Mouse (Mus musculus): ENCODE data around the gene Mup4. TPM values are rescaled to one million over a fixed set of nuclear protein-coding genes. Genes with fewer than 3 reads are reported as not detected.
A peak's percentile ranks its signal among the peaks of the same experiment; 100 is the strongest.
"Not testable (repeated sequence)": the region's sequence is repeated elsewhere in the genome, so short reads cannot be mapped to it uniquely, and the experiment has no call there.

Mup4 gene
- polyA plus RNA-seq (2015; fragmentation: Nextera tagmentation; extraction: Ambion mirVana), result not detected in 2 replicates

GRCm38 (mm10) chr4:59960610-59961009 is at the start of gene Mup4:
Mup4 (minus strand) TSS chr4:59960710.
- Histone ChIP-seq H3K4me3 (ENCODE audit: low read depth, low read length) (no peak within 1 kb of the TSS), H3K27me3 (ENCODE audit: control insufficient read depth, insufficient read depth, low read length) (no peaks in the 10 kb centered on the region), H3K36me3 (ENCODE audit: control insufficient read depth, insufficient read depth, low read length) (no peaks in the 10 kb centered on the region), H3K4me2 (replicated peaks; ENCODE audit: low read depth) (no peak within 1 kb of the TSS), H3K9ac (ENCODE audit: low read length) (no peak within 1 kb of the TSS), H3K9me3 (ENCODE audit: control insufficient read depth, low read length) (no peaks in the 10 kb centered on the region), H3K4me1 (replicated peaks; ENCODE audit: control insufficient read depth, insufficient read depth) (no peaks in the 10 kb centered on the region), H3K27ac (replicated peaks) (no peak within 1 kb of the TSS)
- ATAC-seq (ENCODE audit: low FRiP score, low TSS enrichment), result no peak
- WGBS, result 78% methylated on average over 3 of the region's 3 CpGs
- DNase-seq (ENCODE audit: low spot score), result no peak
- TF ChIP-seq CTCF (IDR thresholded peaks at IDR 0.05; ENCODE audit: low read depth), result no peak
- TF ChIP-seq EP300 (optimal IDR thresholded peaks at IDR 0.05), result no peak

GRCm38 (mm10) chr4:59997894-59998293 is 37.4 kb upstream of the Mup4 start:
- H3K36me3 ChIP-seq (ENCODE audit: control insufficient read depth, insufficient read depth, low read length), result not testable (repeated sequence)

GRCm38 (mm10) chr4:59963405-59964344 is 3.2 kb upstream of the Mup4 start, which contains the start of gene Mup6:
Mup6 (plus strand) TSS chr4:59964294.
- Histone ChIP-seq H3K9me3 (ENCODE audit: control insufficient read depth, low read length) (no peaks in the 10 kb centered on the region), H3K27me3 (ENCODE audit: control insufficient read depth, insufficient read depth, low read length) (no peaks in the 10 kb centered on the region), H3K27ac (replicated peaks) (no peak within 1 kb of the TSS), H3K36me3 (ENCODE audit: control insufficient read depth, insufficient read depth, low read length) (no peaks in the 10 kb centered on the region), H3K9ac (ENCODE audit: low read length) (no peak within 1 kb of the TSS), H3K4me2 (replicated peaks; ENCODE audit: low read depth) (no peak within 1 kb of the TSS), H3K4me3 (ENCODE audit: low read depth, low read length) (no peak within 1 kb of the TSS), H3K4me1 (replicated peaks; ENCODE audit: control insufficient read depth, insufficient read depth) (no peaks in the 10 kb centered on the region)
- 50% methylated on average over 3 of the region's 3 CpGs for WGBS
- DNase-seq (ENCODE audit: low spot score) (no peak), ATAC-seq (ENCODE audit: low FRiP score, low TSS enrichment) (no peak)
- no peak for TF ChIP-seq CTCF (IDR thresholded peaks at IDR 0.05; ENCODE audit: low read depth)
- TF ChIP-seq EP300 (optimal IDR thresholded peaks at IDR 0.05), result no peak

More at GRCm38 (mm10) chr4:59997894-59998293, 37.4 kb upstream of the Mup4 start:
- H3K4me3 ChIP-seq (ENCODE audit: low read depth, low read length); H3K27ac ChIP-seq (replicated peaks); H3K4me2 ChIP-seq (replicated peaks; ENCODE audit: low read depth); H3K9ac ChIP-seq (ENCODE audit: low read length); ATAC-seq (ENCODE audit: low FRiP score, low TSS enrichment); H3K27me3 ChIP-seq (ENCODE audit: control insufficient read depth, insufficient read depth, low read length); DNase-seq (ENCODE audit: low spot score); H3K9me3 ChIP-seq (ENCODE audit: control insufficient read depth, low read length); H3K4me1 ChIP-seq (replicated peaks; ENCODE audit: control insufficient read depth, insufficient read depth): not testable (repeated sequence)

GRCm38 (mm10) chr4:59937543-59937942 is 23.0 kb downstream of the Mup4 start:
- DNase-seq (ENCODE audit: low spot score) (no peak), ATAC-seq (ENCODE audit: low FRiP score, low TSS enrichment) (no peak)
- Histone ChIP-seq H3K4me1 (replicated peaks; ENCODE audit: control insufficient read depth, insufficient read depth) (no peaks in the 10 kb centered on the region), H3K36me3 (ENCODE audit: control insufficient read depth, insufficient read depth, low read length) (no peaks in the 10 kb centered on the region), H3K4me3 (ENCODE audit: low read depth, low read length) (no peak overlapping the region), H3K27ac (replicated peaks) (no peak overlapping the region), H3K9me3 (ENCODE audit: control insufficient read depth, low read length) (no peaks in the 10 kb centered on the region), H3K4me2 (replicated peaks; ENCODE audit: low read depth) (no peak overlapping the region), H3K9ac (ENCODE audit: low read length) (no peak overlapping the region), H3K27me3 (ENCODE audit: control insufficient read depth, insufficient read depth, low read length) (no peaks in the 10 kb centered on the region)
- no peak for TF ChIP-seq EP300 (optimal IDR thresholded peaks at IDR 0.05)
- no peak for TF ChIP-seq CTCF (IDR thresholded peaks at IDR 0.05; ENCODE audit: low read depth)
- 55% methylated on average over 2 of the region's 2 CpGs for WGBS

- Histone ChIP-seq H3K27ac (replicated peaks) (no peak overlapping the region), H3K4me3 (ENCODE audit: low read depth, low read length) (no peak overlapping the region), H3K4me1 (replicated peaks; ENCODE audit: control insufficient read depth, insufficient read depth) (no peaks in the 10 kb centered on the region), H3K9me3 (ENCODE audit: control insufficient read depth, low read length) (no peaks in the 10 kb centered on the region), H3K27me3 (ENCODE audit: control insufficient read depth, insufficient read depth, low read length) (no peaks in the 10 kb centered on the region), H3K9ac (ENCODE audit: low read length) (no peak overlapping the region), H3K36me3 (ENCODE audit: control insufficient read depth, insufficient read depth, low read length) (no peaks in the 10 kb centered on the region), H3K4me2 (replicated peaks; ENCODE audit: low read depth) (no peak overlapping the region)
- WGBS, result 48% methylated on average over 6 of the region's 6 CpGs
- TF ChIP-seq EP300 (optimal IDR thresholded peaks at IDR 0.05), result no peak
- no peak; the same call in none of the 2 replicates for TF ChIP-seq CTCF (IDR thresholded peaks at IDR 0.05; ENCODE audit: low read depth)
- ATAC-seq (ENCODE audit: low FRiP score, low TSS enrichment) (peak; percentile 85), DNase-seq (ENCODE audit: low spot score) (peak; percentile 27)
These were observed 27.8 kb downstream of the Mup4 start for GRCm38 (mm10) chr4:59932505-59933281.
